8 mouse cellular contexts compared by ENCODE assay signal in the genomic region with DNA sequence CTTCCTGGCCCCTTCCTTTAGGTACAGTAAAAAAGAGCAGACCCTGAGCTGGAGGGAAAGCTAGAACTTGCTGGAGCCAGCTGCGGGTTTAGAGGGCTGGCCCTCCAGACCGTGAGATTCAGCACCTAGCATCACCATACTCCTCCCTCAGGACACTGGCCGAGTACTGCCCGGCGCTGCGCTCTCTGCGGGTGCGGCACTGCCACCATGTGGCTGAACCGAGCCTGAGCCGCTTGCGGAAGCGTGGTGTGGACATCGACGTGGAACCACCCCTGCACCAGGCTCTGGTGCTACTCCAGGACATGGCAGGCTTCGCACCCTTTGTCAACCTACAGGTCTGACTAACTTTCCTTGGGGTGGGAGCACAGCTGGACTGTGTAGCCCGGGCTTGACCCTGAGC. TPM values are rescaled to one million over a fixed set of nuclear protein-coding genes. Genes with fewer than 3 reads are reported as not detected.
DNase-seq lines count a peak whose midpoint lies in the region; ATAC-seq lines count a peak whose summit lies in the region.

No protein-coding gene starts in this region.

- H3K27ac ChIP-seq in embryonic facial prominence, embryonic 14.5 days (replicated peaks; ENCODE audit: low read depth, low read length), result no peak overlapping the region
- no peak overlapping the region for H3K27ac ChIP-seq in liver, embryonic 13.5 days
- no peak overlapping the region for H3K27ac ChIP-seq in stomach, embryonic 16.5 days (ENCODE audit: low read length)

- peak; percentile 87 for DNase-seq in A20 (ENCODE audit: low read depth, low spot score)
- peak; percentile 91 for DNase-seq in adrenal gland, postnatal 10 days
- DNase-seq in embryonic facial prominence, embryonic 14.5 days (ENCODE audit: low spot score), result peak; percentile 71
- peak; percentile 73 for DNase-seq in heart, adult 8-10 months (ENCODE audit: low spot score)
- DNase-seq in kidney, adult 8-10 months, result peak; percentile 77 to 86
- peak; percentile 79 for DNase-seq in liver, embryonic 13.5 days
- DNase-seq in naive thymus-derived CD4-positive, alpha-beta T cell, adult 2 months (ENCODE audit: low read depth), result peak; percentile 55

- H3K36me3 ChIP-seq in embryonic facial prominence, embryonic 14.5 days (ENCODE audit: control insufficient read depth, insufficient read depth, low read length), result peaks cover 25% of the 10 kb centered on the region
- peaks cover 20% of the 10 kb centered on the region for H3K36me3 ChIP-seq in liver, embryonic 13.5 days
- 0 out of 2 replicates have a peak, but pooled peaks cover 5% of the 10 kb centered on the region for H3K36me3 ChIP-seq in stomach, embryonic 16.5 days (ENCODE audit: control insufficient read depth, insufficient read depth, low read length)

- peaks cover 14% of the 10 kb centered on the region for H3K4me1 ChIP-seq in embryonic facial prominence, embryonic 14.5 days (ENCODE audit: control insufficient read depth, insufficient read depth, low read length)
- H3K4me1 ChIP-seq in liver, embryonic 13.5 days (replicated peaks), result peaks cover 42% of the 10 kb centered on the region
- peaks cover 25% of the 10 kb centered on the region for H3K4me1 ChIP-seq in stomach, embryonic 16.5 days (ENCODE audit: control insufficient read depth, insufficient read depth, low read length)

- peak overlapping the region; percentile 99 for H3K4me2 ChIP-seq in embryonic facial prominence, embryonic 14.5 days (ENCODE audit: low read depth, low read length)
- peak overlapping the region; percentile 100 for H3K4me2 ChIP-seq in liver, embryonic 13.5 days
- peak overlapping the region; percentile 100; the same call in 1 of the 2 replicates for H3K4me2 ChIP-seq in stomach, embryonic 16.5 days (ENCODE audit: low read depth, low read length)

- 0 out of 2 replicates have a peak overlapping the region, but pooled peaks have one; percentile 70 for H3K4me3 ChIP-seq in embryonic facial prominence, embryonic 14.5 days (ENCODE audit: low read depth, low read length)
- H3K4me3 ChIP-seq in liver, embryonic 13.5 days (replicated peaks), result peak overlapping the region; percentile 82
- peak overlapping the region; percentile 16; the same call in 1 of the 2 replicates for H3K4me3 ChIP-seq in stomach, embryonic 16.5 days (replicated peaks; ENCODE audit: low read length)

- H3K27me3 ChIP-seq in embryonic facial prominence, embryonic 14.5 days (replicated peaks; ENCODE audit: control insufficient read depth, insufficient read depth, low read length), result peaks cover 24% of the 10 kb centered on the region
- H3K27me3 ChIP-seq in liver, embryonic 13.5 days, result peaks cover 32% of the 10 kb centered on the region
- H3K27me3 ChIP-seq in stomach, embryonic 16.5 days (ENCODE audit: control insufficient read depth, insufficient read depth, low read length), result peaks cover 17% of the 10 kb centered on the region

- no peaks in the 10 kb centered on the region for H3K9me3 ChIP-seq in embryonic facial prominence, embryonic 14.5 days (ENCODE audit: control insufficient read depth, low read length)
- H3K9me3 ChIP-seq in liver, embryonic 13.5 days (replicated peaks), result no peaks in the 10 kb centered on the region
- no peaks in the 10 kb centered on the region for H3K9me3 ChIP-seq in stomach, embryonic 16.5 days (replicated peaks; ENCODE audit: control insufficient read depth, low read length)

- no peak overlapping the region for H3K9ac ChIP-seq in embryonic facial prominence, embryonic 14.5 days (ENCODE audit: low read depth, low read length)
- 0 out of 2 replicates have a peak overlapping the region, but pooled peaks have one; percentile 83 for H3K9ac ChIP-seq in liver, embryonic 13.5 days
- H3K9ac ChIP-seq in stomach, embryonic 16.5 days (ENCODE audit: low read length), result no peak overlapping the region

- no peak; the same call in 1 of the 2 replicates for ATAC-seq in embryonic facial prominence, embryonic 14.5 days (ENCODE audit: low read depth)
- peak; percentile 48 for ATAC-seq in liver, embryonic 13.5 days (ENCODE audit: low read depth)
- peak; percentile 51; the same call in 1 of the 2 replicates for ATAC-seq in stomach, embryonic 16.5 days (ENCODE audit: insufficient read depth, low FRiP score)

- WGBS in embryonic facial prominence, embryonic 14.5 days, result 8% methylated on average over 12 of the region's 16 CpGs
- 7% methylated on average over 16 of the region's 16 CpGs for WGBS in liver, embryonic 13.5 days (ENCODE audit: insufficient replicate concordance)
- WGBS in stomach, embryonic 16.5 days, result 6% methylated on average over 16 of the region's 16 CpGs

RNA-seq across cellular contexts. Expression of a gene that starts 2.0 kb away (rescaled TPM):
- 10 to 100 TPM in 1 of 2 experiments, 1 to 10 TPM in 1; 8.9 to 10.5 TPM for total RNA-seq in adrenal gland, postnatal 10 days (2021)
- polyA plus RNA-seq in embryonic facial prominence, embryonic 14.5 days (2014; fragmentation: Nextera tagmentation; extraction: Ambion mirVana), result 13.8 and 14.7 TPM in 2 replicates
- total RNA-seq in heart, adult 8-10 months (2022), result 1 to 10 TPM; 4.0 to 6.4 (median 5.6) TPM
- 11.2 and 12.1 TPM in 2 replicates for polyA plus RNA-seq in liver, embryonic 13.5 days (2015; fragmentation: Nextera tagmentation; extraction: Ambion mirVana)
- polyA plus RNA-seq in stomach, embryonic 16.5 days (2015; fragmentation: Nextera tagmentation; extraction: Ambion mirVana), result 14.1 and 16.0 TPM in 2 replicates

RNA-seq across cellular contexts. Expression of a gene that starts 3.0 kb away (rescaled TPM):
- total RNA-seq in adrenal gland, postnatal 10 days (2021), result 10 to 100 TPM in 1 of 2 experiments, 1 to 10 TPM in 1; 8.2 to 11.9 TPM
- polyA plus RNA-seq in embryonic facial prominence, embryonic 14.5 days (2014; fragmentation: Nextera tagmentation; extraction: Ambion mirVana), result 5.8 and 8.6 TPM in 2 replicates
- under 1 TPM; 0.35 to 0.86 (median 0.53) TPM for total RNA-seq in heart, adult 8-10 months (2022)
- 5.8 and 7.1 TPM in 2 replicates for polyA plus RNA-seq in liver, embryonic 13.5 days (2015; fragmentation: Nextera tagmentation; extraction: Ambion mirVana)
- 22.1 and 23.0 TPM in 2 replicates for polyA plus RNA-seq in stomach, embryonic 16.5 days (2015; fragmentation: Nextera tagmentation; extraction: Ambion mirVana)

RNA-seq across cellular contexts. Expression of a gene that starts 8.6 kb away (rescaled TPM):
- total RNA-seq in adrenal gland, postnatal 10 days (2021), result 10 to 100 TPM; 78.9 to 90.4 TPM
- polyA plus RNA-seq in embryonic facial prominence, embryonic 14.5 days (2014; fragmentation: Nextera tagmentation; extraction: Ambion mirVana), result 174 and 184 TPM in 2 replicates
- 10 to 100 TPM; 76.5 to 91.0 (median 83.5) TPM for total RNA-seq in heart, adult 8-10 months (2022)
- polyA plus RNA-seq in liver, embryonic 13.5 days (2015; fragmentation: Nextera tagmentation; extraction: Ambion mirVana), result 85.6 and 86.7 TPM in 2 replicates
- polyA plus RNA-seq in stomach, embryonic 16.5 days (2015; fragmentation: Nextera tagmentation; extraction: Ambion mirVana), result 131 and 133 TPM in 2 replicates

RNA-seq across cellular contexts. Expression of a gene that starts 11.0 kb away (rescaled TPM):
- 1 to 10 TPM; 4.6 to 7.4 TPM for total RNA-seq in adrenal gland, postnatal 10 days (2021)
- 3.7 and 4.6 TPM in 2 replicates for polyA plus RNA-seq in embryonic facial prominence, embryonic 14.5 days (2014; fragmentation: Nextera tagmentation; extraction: Ambion mirVana)
- 1 to 10 TPM; 3.7 to 4.5 (median 3.8) TPM for total RNA-seq in heart, adult 8-10 months (2022)
- polyA plus RNA-seq in liver, embryonic 13.5 days (2015; fragmentation: Nextera tagmentation; extraction: Ambion mirVana), result 10.6 and 12.3 TPM in 2 replicates
- 13.8 and 16.8 TPM in 2 replicates for polyA plus RNA-seq in stomach, embryonic 16.5 days (2015; fragmentation: Nextera tagmentation; extraction: Ambion mirVana)

RNA-seq across cellular contexts. Expression of a gene that starts 20.2 kb away (rescaled TPM):
- under 1 TPM; 0.33 to 0.58 TPM for total RNA-seq in adrenal gland, postnatal 10 days (2021)
- polyA plus RNA-seq in embryonic facial prominence, embryonic 14.5 days (2014; fragmentation: Nextera tagmentation; extraction: Ambion mirVana), result 1.8 and 3.6 TPM in 2 replicates
- under 1 TPM; 0.44 to 0.66 (median 0.48) TPM for total RNA-seq in heart, adult 8-10 months (2022)
- 0.44 and 0.59 TPM in 2 replicates for polyA plus RNA-seq in liver, embryonic 13.5 days (2015; fragmentation: Nextera tagmentation; extraction: Ambion mirVana)
- 1.7 and 1.8 TPM in 2 replicates for polyA plus RNA-seq in stomach, embryonic 16.5 days (2015; fragmentation: Nextera tagmentation; extraction: Ambion mirVana)

Comparison
In these comparisons a context has a peak if more than half of its experiments do, and no peak if none do; other contexts are left out.
1. H3K4me3 ChIP-seq: peak in every context shown above with its lines; median percentile 82 in liver, embryonic 13.5 days; 70 in embryonic facial prominence, embryonic 14.5 days; 16 in stomach, embryonic 16.5 days.